Mouse (Mus musculus): ENCODE data around the gene Gm13212. TPM values are rescaled to one million over a fixed set of nuclear protein-coding genes. Genes with fewer than 3 reads are reported as not detected.
A peak's percentile ranks its signal among the peaks of the same experiment; 100 is the strongest.
"Not testable (repeated sequence)": the region's sequence is repeated elsewhere in the genome, so short reads cannot be mapped to it uniquely, and the experiment has no call there.

Gm13212 gene
- polyA plus RNA-seq (2016; fragmentation: Nextera tagmentation; extraction: Ambion mirVana) = 0.92 and 0.93 TPM in 2 replicates

DNA sequence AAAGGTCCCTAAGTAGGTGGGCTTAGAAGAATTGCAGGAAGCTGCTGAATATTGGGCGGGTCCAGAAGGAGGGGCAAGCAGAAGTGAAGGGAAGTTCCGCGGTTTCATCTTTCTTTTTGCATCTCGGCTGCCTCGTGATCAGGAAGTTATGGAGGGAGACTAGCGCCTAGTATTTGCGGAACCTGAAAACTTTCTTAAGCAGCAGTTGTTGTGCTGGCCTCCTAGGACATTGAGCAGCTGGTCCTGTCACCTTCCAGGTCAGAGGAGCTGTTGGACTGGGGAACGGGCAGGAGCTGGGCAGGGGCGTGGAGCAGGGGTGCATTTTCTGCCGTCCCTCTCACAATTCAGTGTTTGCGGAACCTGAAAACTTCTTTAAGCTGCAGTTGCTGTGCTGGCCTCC is at the start of gene Gm13212:
Gene Gm13212, plus strand, starts transcription at position 89 of the 400 bp plus-strand sequence.
- not testable (repeated sequence) for H3K27me3 ChIP-seq (ENCODE audit: poor library complexity, severe bottlenecking); H3K27ac ChIP-seq; H3K36me3 ChIP-seq (replicated peaks); H3K4me1 ChIP-seq; DNase-seq (ENCODE audit: extremely low spot score, low spot score)
- H3K4me3 ChIP-seq = peak within 1 kb of the TSS; percentile 37
- H3K9me3 ChIP-seq = peaks cover 20% of the 10 kb centered on the region
- 24% methylated on average over 11 of the region's 11 CpGs for WGBS

DNA sequence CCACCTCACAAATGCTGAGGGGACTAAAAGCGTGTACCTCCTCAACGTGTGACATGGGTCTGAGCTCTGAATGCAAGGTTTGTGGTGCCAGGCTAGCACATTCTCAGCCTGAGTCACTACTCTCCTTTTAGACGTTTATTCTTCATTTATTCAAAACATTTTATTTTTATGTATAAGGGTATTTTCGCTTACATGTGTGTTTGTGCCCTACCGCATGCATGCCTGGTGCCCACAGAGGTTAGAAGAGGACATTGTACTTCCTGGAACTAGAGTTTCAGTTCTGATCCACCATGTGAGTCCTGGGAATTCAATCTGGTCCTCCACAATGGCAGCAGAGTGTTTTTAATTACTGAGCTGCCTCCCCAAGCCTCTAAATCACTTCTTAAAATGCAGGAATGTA is 41.1 kb upstream of the Gm13212 start:
- H3K4me3 ChIP-seq; H3K36me3 ChIP-seq (replicated peaks); H3K4me1 ChIP-seq; H3K27me3 ChIP-seq (ENCODE audit: poor library complexity, severe bottlenecking); DNase-seq (ENCODE audit: extremely low spot score, low spot score); H3K27ac ChIP-seq: not testable (repeated sequence)
- 78% methylated on average over 5 of the region's 5 CpGs for WGBS
- H3K9me3 ChIP-seq = peaks cover 66% of the 10 kb centered on the region

GRCm38 (mm10) chr4:145545106-145545505 is 39.9 kb upstream of the Gm13212 start:
- not testable (repeated sequence) for H3K36me3 ChIP-seq (replicated peaks); H3K27me3 ChIP-seq (ENCODE audit: poor library complexity, severe bottlenecking); H3K27ac ChIP-seq; H3K4me3 ChIP-seq; H3K4me1 ChIP-seq; DNase-seq (ENCODE audit: extremely low spot score, low spot score)
- peaks cover 68% of the 10 kb centered on the region for H3K9me3 ChIP-seq
- WGBS = 32% methylated on average over 2 of the region's 2 CpGs

GRCm38 (mm10) chr4:145545734-145546349 is 39.1 kb upstream of the Gm13212 start:
- H3K4me3 ChIP-seq; H3K4me1 ChIP-seq; H3K36me3 ChIP-seq (replicated peaks); H3K27me3 ChIP-seq (ENCODE audit: poor library complexity, severe bottlenecking); H3K27ac ChIP-seq; DNase-seq (ENCODE audit: extremely low spot score, low spot score): not testable (repeated sequence)
- 76% methylated on average over 6 of the region's 6 CpGs for WGBS
- H3K9me3 ChIP-seq = peaks cover 64% of the 10 kb centered on the region

GRCm38 (mm10) chr4:145546477-145546876 is 38.5 kb upstream of the Gm13212 start:
- H3K27me3 ChIP-seq (ENCODE audit: poor library complexity, severe bottlenecking); H3K27ac ChIP-seq; DNase-seq (ENCODE audit: extremely low spot score, low spot score); H3K4me1 ChIP-seq; H3K4me3 ChIP-seq; H3K36me3 ChIP-seq (replicated peaks): not testable (repeated sequence)
- H3K9me3 ChIP-seq = peaks cover 62% of the 10 kb centered on the region
- WGBS = 96% methylated on average over 3 of the region's 3 CpGs

DNA sequence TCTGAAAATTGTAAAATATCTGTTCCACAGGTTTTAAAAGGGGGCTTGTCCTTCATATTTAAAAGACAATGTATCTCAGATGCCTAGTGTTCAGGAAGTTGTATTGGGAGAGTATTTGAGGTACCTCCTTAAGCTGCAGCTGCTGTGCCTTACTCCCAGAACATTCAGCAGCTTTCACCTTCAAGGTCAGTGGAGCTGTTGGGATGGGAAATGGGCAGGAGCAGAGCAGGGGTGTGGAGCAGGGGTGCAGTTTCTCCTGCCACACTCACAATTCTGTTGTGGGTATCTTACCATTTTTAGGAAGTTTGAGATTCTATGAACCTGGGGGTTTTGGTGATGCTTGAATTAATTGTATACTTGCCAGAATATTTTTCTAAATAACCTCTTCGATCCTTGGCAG is 28.3 kb upstream of the Gm13212 start:
- DNase-seq (ENCODE audit: extremely low spot score, low spot score) = no peak
- Histone ChIP-seq H3K4me3 (no peak overlapping the region), H3K9me3 (peaks cover 66% of the 10 kb centered on the region), H3K4me1 (no peaks in the 10 kb centered on the region), H3K27me3 (ENCODE audit: poor library complexity, severe bottlenecking) (no peaks in the 10 kb centered on the region), H3K27ac (no peak overlapping the region), H3K36me3 (replicated peaks) (no peaks in the 10 kb centered on the region)
- 81% methylated on average over 1 of the region's 1 CpGs for WGBS

GRCm38 (mm10) chr4:145559505-145560099 is 25.4 kb upstream of the Gm13212 start:
- H3K9me3 ChIP-seq = peaks cover 64% of the 10 kb centered on the region
- DNase-seq (ENCODE audit: extremely low spot score, low spot score) = no peak

DNA sequence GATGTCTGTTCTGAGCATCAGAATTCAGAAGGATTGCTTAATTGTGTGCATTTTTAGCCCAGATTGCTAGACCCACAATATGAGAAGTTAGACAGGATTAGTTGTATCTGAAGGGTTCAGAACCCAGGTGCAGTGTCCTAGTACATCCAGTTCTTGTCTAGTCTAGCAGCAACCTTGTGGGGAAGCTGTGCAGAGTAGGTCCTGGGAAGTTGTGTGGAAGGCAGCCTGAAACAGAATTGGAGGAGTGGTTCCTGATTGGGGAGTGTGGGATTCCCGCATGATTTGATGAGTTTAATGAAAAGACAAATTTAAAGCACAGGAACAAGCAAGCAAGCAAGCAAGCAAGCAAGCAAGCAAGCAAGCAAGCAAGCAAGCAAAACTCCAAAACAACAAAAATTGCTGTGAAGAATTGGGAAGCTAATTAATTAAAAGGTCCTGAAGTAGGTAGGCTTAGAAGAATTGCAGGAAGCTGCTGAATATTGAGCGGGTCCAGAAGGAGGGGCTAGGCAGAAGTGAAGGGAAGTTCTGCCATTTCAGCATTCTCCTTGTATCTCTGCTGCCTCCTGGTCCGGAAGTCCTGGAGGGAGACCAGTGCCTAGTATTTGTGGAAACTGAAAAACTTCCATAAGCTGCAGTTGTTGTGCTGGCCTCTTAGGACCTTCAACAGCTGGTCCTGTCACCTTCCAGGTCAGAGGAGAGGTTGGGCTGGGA is 20.7 kb upstream of the Gm13212 start:
- DNase-seq (ENCODE audit: extremely low spot score, low spot score) = no peak
- WGBS = 76% methylated on average over 3 of the region's 3 CpGs
- Histone ChIP-seq H3K27ac (no peak overlapping the region), H3K4me3 (no peak overlapping the region), H3K4me1 (no peaks in the 10 kb centered on the region), H3K36me3 (replicated peaks) (no peaks in the 10 kb centered on the region), H3K9me3 (peaks cover 58% of the 10 kb centered on the region), H3K27me3 (ENCODE audit: poor library complexity, severe bottlenecking) (no peaks in the 10 kb centered on the region)

More at GRCm38 (mm10) chr4:145559505-145560099, 25.4 kb upstream of the Gm13212 start:
- no peaks in the 10 kb centered on the region for H3K27me3 ChIP-seq (ENCODE audit: poor library complexity, severe bottlenecking)
- H3K27ac ChIP-seq = no peak overlapping the region
- H3K4me1 ChIP-seq = no peaks in the 10 kb centered on the region
- no peak overlapping the region for H3K4me3 ChIP-seq
- no peaks in the 10 kb centered on the region for H3K36me3 ChIP-seq (replicated peaks)
- WGBS = 47% methylated on average over 3 of the region's 3 CpGs

- H3K27ac ChIP-seq; H3K27me3 ChIP-seq (ENCODE audit: poor library complexity, severe bottlenecking); H3K4me3 ChIP-seq; H3K4me1 ChIP-seq; DNase-seq (ENCODE audit: extremely low spot score, low spot score); H3K36me3 ChIP-seq (replicated peaks): not testable (repeated sequence)
- peaks cover 28% of the 10 kb centered on the region for H3K9me3 ChIP-seq
- 91% methylated on average over 9 of the region's 10 CpGs for WGBS
These were observed 14.5 kb upstream of the Gm13212 start for GRCm38 (mm10) chr4:145570461-145570860.

DNA sequence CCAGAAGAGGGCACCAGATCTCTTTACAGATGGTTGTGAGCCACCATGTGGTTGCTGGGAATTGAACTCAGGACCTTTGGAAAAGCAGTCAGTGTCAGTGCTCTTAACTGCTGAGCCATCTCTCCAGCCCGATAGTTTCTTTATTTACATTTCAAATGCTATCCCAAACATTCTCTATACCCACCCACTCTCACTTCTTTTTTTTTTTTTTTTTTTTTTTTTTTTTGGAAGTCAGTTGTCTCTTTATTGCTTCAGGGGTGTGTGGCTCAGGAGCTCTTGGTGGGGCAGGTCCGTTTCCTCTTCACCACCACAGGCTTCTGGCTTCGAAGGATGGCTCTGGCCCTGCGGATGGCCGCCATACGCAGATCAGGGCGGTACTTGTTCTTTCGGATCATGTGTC is 8.3 kb upstream of the Gm13212 start:
- H3K9me3 ChIP-seq = peaks cover 34% of the 10 kb centered on the region
- not testable (repeated sequence) for H3K27ac ChIP-seq; DNase-seq (ENCODE audit: extremely low spot score, low spot score); H3K4me1 ChIP-seq; H3K4me3 ChIP-seq; H3K27me3 ChIP-seq (ENCODE audit: poor library complexity, severe bottlenecking); H3K36me3 ChIP-seq (replicated peaks)
- WGBS = 93% methylated on average over 8 of the region's 8 CpGs

DNA sequence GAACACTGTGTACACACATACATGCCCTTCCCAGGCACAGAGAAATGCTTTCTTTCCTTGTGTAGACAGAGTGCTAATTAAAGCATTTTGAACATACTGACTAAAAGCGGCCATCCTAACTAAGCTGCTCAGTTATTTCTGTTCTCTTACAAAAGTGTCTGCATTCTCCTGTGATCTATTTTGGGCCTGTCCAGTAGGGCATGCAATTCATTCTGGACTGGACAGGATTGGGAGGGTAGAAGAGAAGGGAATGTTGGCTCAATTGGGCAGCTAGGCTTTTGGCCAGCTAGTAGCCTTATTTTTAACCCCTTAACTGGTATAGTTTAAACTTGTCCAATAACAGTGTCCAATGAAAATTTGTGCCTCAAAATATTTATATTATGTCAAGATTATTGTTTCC is 4.6 kb upstream of the Gm13212 start:
- DNase-seq (ENCODE audit: extremely low spot score, low spot score); H3K36me3 ChIP-seq (replicated peaks); H3K27me3 ChIP-seq (ENCODE audit: poor library complexity, severe bottlenecking); H3K4me3 ChIP-seq; H3K27ac ChIP-seq; H3K4me1 ChIP-seq: not testable (repeated sequence)
- H3K9me3 ChIP-seq = peaks cover 23% of the 10 kb centered on the region
- WGBS = 84% methylated on average over 1 of the region's 1 CpGs

DNA sequence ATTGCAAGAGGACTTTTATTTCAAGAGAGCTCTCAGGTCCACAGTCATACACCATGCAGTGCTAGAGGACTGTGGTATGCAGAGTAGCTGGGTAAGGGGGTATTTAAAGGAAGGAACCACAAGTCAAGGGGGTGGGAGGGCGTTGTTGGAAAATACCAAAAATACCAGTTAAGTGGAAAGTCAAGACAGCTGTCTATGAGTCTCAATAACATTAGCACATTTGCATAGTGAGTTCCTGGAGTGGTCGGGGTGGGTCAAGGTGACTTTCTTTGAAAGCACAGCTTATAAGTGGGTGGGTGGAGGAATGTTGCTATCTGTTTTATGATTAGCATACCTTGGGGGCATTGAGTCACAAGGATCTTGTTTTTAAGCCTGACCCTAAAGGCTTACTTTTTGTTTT is 1.1 kb downstream of the Gm13212 start:
- not testable (repeated sequence) for H3K36me3 ChIP-seq (replicated peaks); H3K27me3 ChIP-seq (ENCODE audit: poor library complexity, severe bottlenecking); H3K4me3 ChIP-seq; DNase-seq (ENCODE audit: extremely low spot score, low spot score); H3K27ac ChIP-seq; H3K4me1 ChIP-seq
- H3K9me3 ChIP-seq = peaks cover 18% of the 10 kb centered on the region
- WGBS = 85% methylated on average over 2 of the region's 2 CpGs

DNA sequence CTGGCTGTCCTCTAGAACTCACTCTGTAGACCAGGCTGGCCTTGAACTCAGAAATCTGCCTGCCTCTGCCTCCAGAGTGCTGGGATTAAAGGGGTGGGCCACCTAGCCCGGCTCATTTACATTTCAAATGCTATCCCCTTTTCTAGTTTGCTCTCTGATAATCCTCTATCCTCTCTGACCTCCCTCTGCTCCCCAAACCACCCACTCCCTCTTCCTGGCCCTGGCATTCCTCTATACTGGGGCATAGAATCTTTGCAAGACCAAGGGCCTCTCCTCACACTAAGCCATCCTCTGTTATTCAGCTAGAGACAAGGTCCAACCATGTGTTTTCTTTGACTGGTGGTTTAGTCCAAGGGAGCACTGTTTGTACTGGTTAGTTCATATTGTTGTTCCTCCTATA is 9.2 kb downstream of the Gm13212 start:
- WGBS = 67% methylated on average over 1 of the region's 1 CpGs
- not testable (repeated sequence) for H3K4me1 ChIP-seq; H3K4me3 ChIP-seq; H3K36me3 ChIP-seq (replicated peaks); DNase-seq (ENCODE audit: extremely low spot score, low spot score); H3K27me3 ChIP-seq (ENCODE audit: poor library complexity, severe bottlenecking); H3K9me3 ChIP-seq; H3K27ac ChIP-seq
